Mouse (Mus musculus) erythroblast, embryonic 14.5 days (primary cell): ENCODE results near the gene Gadd45g.

Source experiments
- GATA1 ChIP-seq: IDR thresholded peaks from 2 replicates; pipeline ENCODE4 v1.6.1; 2012; ENCODE audit warnings: low read length, inconsistent platforms, mixed read lengths
- TAL1 ChIP-seq: IDR thresholded peaks from 3 replicates; pipeline ENCODE4 v1.6.1; 2012; ENCODE audit warnings: low read length, inconsistent platforms, mixed read lengths

- TF ChIP-seq TAL1, result no peak
- no peak for TF ChIP-seq GATA1
These were observed 787 bp upstream of the Gadd45g start for GRCm38 (mm10) chr13:51845591-51846191.
